In genomic region chr3:154615304-154615703, GRCm38 (mm10) we compare ENCODE assay signal across 27 mouse cellular contexts. TPM values are rescaled to one million over a fixed set of nuclear protein-coding genes. Genes with fewer than 3 reads are reported as not detected.
"Had no signal": no experiment of that assay in that cellular context is flagged by ENCODE, and none has a peak within 500 bp of the region (broad histone marks: within the 10 kb centered on the region; RNA-seq: fewer than 3 reads in every experiment).

No protein-coding gene starts in this region.

- ATAC-seq: forebrain, postnatal 0 days; hindbrain, embryonic 16.5 days; inflammation-experienced regulatory T-cells, adult 6 months; intestine, embryonic 15.5 days; intestine, postnatal 0 days had no signal

- H3K27ac ChIP-seq: heart, adult 2 months; heart, embryonic 13.5 days; heart, embryonic 15.5 days; hindbrain, embryonic 10.5 days; hindbrain, embryonic 12.5 days; hindbrain, embryonic 14.5 days; intestine, embryonic 15.5 days; layer of hippocampus, adult 2 months; limb, embryonic 13.5 days; limb, embryonic 15.5 days had no signal

- DNase-seq: forebrain, postnatal 0 days; gastrocnemius, postnatal 25 days; heart, adult 2 months; heart, postnatal 14 days; heart, postnatal 4 days; kidney, adult 18-20 months; kidney, adult 8-10 months; kidney, postnatal 10 days; kidney, postnatal 25 days; kidney, postnatal 4 days; layer of hippocampus, postnatal 36 days; left cerebral cortex, postnatal 4 days had no signal

- H3K27me3 ChIP-seq: heart, embryonic 13.5 days; heart, embryonic 15.5 days; hindbrain, embryonic 12.5 days; intestine, embryonic 15.5 days; limb, embryonic 13.5 days; limb, embryonic 15.5 days had no signal

- H3K9ac ChIP-seq: forebrain, postnatal 0 days; heart, embryonic 13.5 days; heart, embryonic 15.5 days; hindbrain, embryonic 12.5 days; hindbrain, embryonic 14.5 days; intestine, embryonic 15.5 days; limb, embryonic 13.5 days; limb, embryonic 15.5 days had no signal

- H3K4me3 ChIP-seq: heart, adult 2 months; heart, embryonic 13.5 days; heart, embryonic 15.5 days; hindbrain, embryonic 10.5 days; hindbrain, embryonic 12.5 days; intestine, embryonic 15.5 days; layer of hippocampus, adult 2 months; limb, embryonic 13.5 days; limb, embryonic 15.5 days had no signal

- H3K4me1 ChIP-seq: heart, embryonic 13.5 days; heart, embryonic 15.5 days; hindbrain, embryonic 10.5 days; hindbrain, embryonic 12.5 days; intestine, embryonic 15.5 days; limb, embryonic 13.5 days; limb, embryonic 15.5 days had no signal

- H3K9me3 ChIP-seq: heart, embryonic 13.5 days; heart, embryonic 15.5 days; hindbrain, embryonic 10.5 days; hindbrain, embryonic 12.5 days; intestine, embryonic 15.5 days; limb, embryonic 13.5 days; limb, embryonic 15.5 days had no signal

- H3K4me2 ChIP-seq: heart, embryonic 11.5 days; heart, embryonic 13.5 days; heart, embryonic 15.5 days; hindbrain, embryonic 12.5 days; hindbrain, embryonic 14.5 days; intestine, embryonic 15.5 days; limb, embryonic 13.5 days; limb, embryonic 15.5 days had no signal

- H3K36me3 ChIP-seq: heart, embryonic 15.5 days; intestine, embryonic 15.5 days; limb, embryonic 15.5 days had no signal

RNA-seq across cellular contexts. Expression of gene Erich3, which starts 48.4 kb away (rescaled TPM):
- total RNA-seq: gastrocnemius, postnatal 25 days; granulocyte monocyte progenitor cell, adult 5-6 weeks had no signal
- polyA plus RNA-seq: inflammation-experienced regulatory T-cells, adult 6 months; kidney, embryonic 14.5 days had no signal
